Mouse (Mus musculus): ENCODE measurements around the gene Prmt8. TPM values are rescaled to one million over a fixed set of nuclear protein-coding genes. Genes with fewer than 3 reads are reported as not detected.

Gene Prmt8
- not detected for polyA plus RNA-seq (2017; shearing (Covaris generic))

GRCm38 (mm10) chr6:127769275-127770156 lies at the start of gene Prmt8:
Gene Prmt8, minus strand, starts transcription at chr6:127769472.

Other genes starting within 250 kb of the Prmt8 start
- gene Cracr2a, start 208.1 kb downstream of the Prmt8 start, polyA plus RNA-seq (2017; shearing (Covaris generic)) = 10 to 100 TPM; 11.7 to 20.9 TPM
- not detected for gene Tspan11, start 118.1 kb upstream of the Prmt8 start, polyA plus RNA-seq (2017; shearing (Covaris generic))